Mouse (Mus musculus) forebrain, embryonic 15.5 days (tissue): ENCODE measurements around the gene Rps19. TPM values are rescaled to one million over a fixed set of nuclear protein-coding genes. Genes with fewer than 3 reads are reported as not detected.
A peak's percentile ranks its signal among the peaks of the same experiment; 100 is the strongest.

Experiments used
- ATAC-seq: fragments of 200-750 bp; cut with Nextera tagmentation; replicated peaks from 2 replicates; pipeline ENCODE4 v1.8.0; 2017; ENCODE audit warnings: mild to moderate bottlenecking, moderate TSS enrichment, moderate library complexity
- H3K27ac ChIP-seq: fragments of 300-500 bp; sonication (generic); replicated peaks from 2 replicates; pipeline ENCODE4 v1.5.1; 2015; ENCODE audit warnings: mild to moderate bottlenecking, inconsistent platforms
- H3K27me3 ChIP-seq: fragments of 300-500 bp; sonication (generic); 2 replicates; pipeline ENCODE4 v1.6.1; 2015; ENCODE audit warnings: inconsistent platforms
- H3K36me3 ChIP-seq: fragments of 300-500 bp; sonication (generic); 2 replicates; pipeline ENCODE4 v1.6.1; 2015; ENCODE audit warnings: mild to moderate bottlenecking, inconsistent platforms
- H3K4me1 ChIP-seq: fragments of 300-500 bp; sonication (generic); 2 replicates; pipeline ENCODE4 v1.6.1; 2015; ENCODE audit warnings: inconsistent platforms
- H3K4me2 ChIP-seq: fragments of 300-500 bp; sonication (generic); replicated peaks from 2 replicates; pipeline ENCODE4 v1.6.1; 2015; ENCODE audit warnings: mild to moderate bottlenecking, inconsistent platforms
- H3K4me3 ChIP-seq: fragments of 300-500 bp; sonication (generic); 2 replicates; pipeline ENCODE4 v1.5.1; 2015; ENCODE audit warnings: mild to moderate bottlenecking, inconsistent platforms
- H3K9ac ChIP-seq: fragments of 300-500 bp; sonication (generic); replicated peaks from 2 replicates; pipeline ENCODE4 v1.6.1; 2015; ENCODE audit warnings: mild to moderate bottlenecking, inconsistent platforms
- H3K9me3 ChIP-seq: fragments of 300-500 bp; sonication (generic); 2 replicates; pipeline ENCODE4 v1.6.1; 2016; ENCODE audit warnings: inconsistent platforms
- whole genome bisulfite sequencing: fragments of 180-500 bp; shearing (Covaris S2); methylation state at CpG from one replicate; pipeline ENCODE4 v1.1.7; 2015; ENCODE audit warnings: mixed read lengths; 5-methylcytosine and 5-hydroxymethylcytosine counted together
- polyA plus RNA-seq: library from polyadenylated mRNA; unstranded; fragments of >200 nt; fragmentation: Nextera tagmentation; extraction: Ambion mirVana; gene quantifications from 2 replicates; pipeline ENCODE4 v1.2.1, GENCODE M21; 2015

Gene Rps19
- polyA plus RNA-seq, 1 experiment from 2014 or later, result 1,460 TPM

- H3K9ac ChIP-seq, result no peak overlapping the region
- no peak overlapping the region for H3K4me3 ChIP-seq
- H3K4me2 ChIP-seq, result no peak overlapping the region
- H3K9me3 ChIP-seq, result no peaks in the 10 kb centered on the region
- H3K27me3 ChIP-seq, result no peaks in the 10 kb centered on the region
- no peak overlapping the region for H3K27ac ChIP-seq
- peaks cover 40% of the 10 kb centered on the region for H3K36me3 ChIP-seq
- no peaks in the 10 kb centered on the region for H3K4me1 ChIP-seq
- no peak for ATAC-seq
- 94% methylated on average over 14 of the region's 14 CpGs for WGBS
Measured at GRCm38 (mm10) chr7:24912480-24912879, 28.3 kb downstream of the Rps19 start.

GRCm38 (mm10) chr7:24918763-24919323 is 34.7 kb downstream of the Rps19 start:
- WGBS, result 90% methylated on average over 20 of the region's 20 CpGs
- Histone ChIP-seq H3K36me3 (peaks cover 63% of the 10 kb centered on the region), H3K27ac (no peak overlapping the region), H3K4me1 (no peaks in the 10 kb centered on the region), H3K4me3 (no peak overlapping the region), H3K9ac (no peak overlapping the region), H3K27me3 (no peaks in the 10 kb centered on the region), H3K9me3 (no peaks in the 10 kb centered on the region), H3K4me2 (no peak overlapping the region)
- ATAC-seq, result 0 out of 2 replicates have a peak, but pooled peaks have one; percentile 38

GRCm38 (mm10) chr7:24919728-24920127 is 35.6 kb downstream of the Rps19 start:
- no peak overlapping the region for H3K9ac ChIP-seq
- no peak overlapping the region for H3K27ac ChIP-seq
- H3K9me3 ChIP-seq, result no peaks in the 10 kb centered on the region
- no peaks in the 10 kb centered on the region for H3K27me3 ChIP-seq
- no peak overlapping the region for H3K4me2 ChIP-seq
- no peaks in the 10 kb centered on the region for H3K4me1 ChIP-seq
- WGBS, result 81% methylated on average over 9 of the region's 9 CpGs
- peaks cover 72% of the 10 kb centered on the region for H3K36me3 ChIP-seq
- no peak overlapping the region for H3K4me3 ChIP-seq
- ATAC-seq, result no peak

- Histone ChIP-seq H3K36me3 (peaks cover 13% of the 10 kb centered on the region), H3K27ac (no peak overlapping the region), H3K9ac (no peak overlapping the region), H3K9me3 (no peaks in the 10 kb centered on the region), H3K4me1 (peaks cover 19% of the 10 kb centered on the region), H3K4me2 (no peak overlapping the region), H3K27me3 (peaks cover 61% of the 10 kb centered on the region), H3K4me3 (no peak overlapping the region)
- ATAC-seq, result no peak
- 51% methylated on average over 6 of the region's 6 CpGs for WGBS
Measured at GRCm38 (mm10) chr7:24930475-24930874, 46.3 kb downstream of the Rps19 start.

- 1% methylated on average over 15 of the region's 15 CpGs for WGBS
- H3K4me1 ChIP-seq, result peaks cover 19% of the 10 kb centered on the region
- no peak overlapping the region for H3K4me3 ChIP-seq
- H3K27ac ChIP-seq, result no peak overlapping the region
- H3K27me3 ChIP-seq, result peaks cover 67% of the 10 kb centered on the region
- no peak overlapping the region for H3K9ac ChIP-seq
- ATAC-seq, result no peak
- H3K4me2 ChIP-seq, result no peak overlapping the region
- H3K9me3 ChIP-seq, result no peaks in the 10 kb centered on the region
- peaks cover 3% of the 10 kb centered on the region; the same call in 1 of the 2 replicates for H3K36me3 ChIP-seq
Measured at GRCm38 (mm10) chr7:24931651-24932050, 47.5 kb downstream of the Rps19 start.

Other genes starting within 250 kb of the Rps19 start
- 0.18 and 0.23 TPM in 2 replicates for gene Lypd3, start 247.8 kb upstream of the Rps19 start, polyA plus RNA-seq
- not detected in 2 replicates for gene Tex101, start 207.7 kb upstream of the Rps19 start, polyA plus RNA-seq
- not detected in 2 replicates for gene BC049730, start 175.1 kb upstream of the Rps19 start, polyA plus RNA-seq
- not detected in 2 replicates for gene Gm4763, start 157.5 kb upstream of the Rps19 start, polyA plus RNA-seq
- 0.31 TPM in 1 of 2 replicates, not detected in the other for gene Cd177, start 124.1 kb upstream of the Rps19 start, polyA plus RNA-seq
- not detected in 2 replicates for gene Ceacam10, start 107.2 kb upstream of the Rps19 start, polyA plus RNA-seq
- 27.2 and 27.9 TPM in 2 replicates for gene Gm9844, start 22.2 kb upstream of the Rps19 start, polyA plus RNA-seq
- not detected in 2 replicates for gene Lypd4, start 14.4 kb upstream of the Rps19 start, polyA plus RNA-seq
- gene Dmrtc2, start 14.3 kb upstream of the Rps19 start, polyA plus RNA-seq, result not detected in 2 replicates
- gene Cd79a, start 13.0 kb downstream of the Rps19 start, polyA plus RNA-seq, result 0.20 and 0.34 TPM in 2 replicates
- gene Arhgef1, start 18.5 kb downstream of the Rps19 start, polyA plus RNA-seq, result 74.4 and 82.0 TPM in 2 replicates
- 0.22 and 1.3 TPM in 2 replicates for gene Gm4881, start 60.1 kb downstream of the Rps19 start, polyA plus RNA-seq
- gene Rabac1, start 88.4 kb downstream of the Rps19 start, polyA plus RNA-seq, result 195 and 196 TPM in 2 replicates
- gene Atp1a3, start 121.6 kb downstream of the Rps19 start, polyA plus RNA-seq, result 181 and 191 TPM in 2 replicates
- gene Grik5, start 188.0 kb downstream of the Rps19 start, polyA plus RNA-seq, result 15.9 and 17.1 TPM in 2 replicates
- 35.8 and 40.8 TPM in 2 replicates for gene Zfp574, start 188.2 kb downstream of the Rps19 start, polyA plus RNA-seq